In genomic region chr7:141063353-141063752, GRCm38 (mm10) we compare ENCODE assay signal across 32 mouse cellular contexts. TPM values are rescaled to one million over a fixed set of nuclear protein-coding genes. Genes with fewer than 3 reads are reported as not detected.
A peak's percentile ranks its signal among the peaks of the same experiment; 100 is the strongest.
DNase-seq lines count a peak whose midpoint lies in the region; ATAC-seq and TF ChIP-seq lines count a peak whose summit lies in the region.
"Had no signal": no experiment of that assay in that cellular context is flagged by ENCODE, and none has a peak within 500 bp of the region (broad histone marks: within the 10 kb centered on the region; RNA-seq: fewer than 3 reads in every experiment).

No protein-coding gene starts in this region.

- no peak overlapping the region for H3K4me2 ChIP-seq in intestine, embryonic 15.5 days (replicated peaks)
- H3K4me2 ChIP-seq in intestine, postnatal 0 days (replicated peaks; ENCODE audit: low read depth) = no peak overlapping the region
- H3K4me2 ChIP-seq: embryonic facial prominence, embryonic 13.5 days; forebrain, embryonic 15.5 days; heart, embryonic 11.5 days had no signal

- peaks cover 20% of the 10 kb centered on the region for H3K4me1 ChIP-seq in intestine, embryonic 15.5 days (replicated peaks)
- H3K4me1 ChIP-seq in intestine, postnatal 0 days (replicated peaks; ENCODE audit: control insufficient read depth, insufficient read depth, low read length) = peaks cover 6% of the 10 kb centered on the region; the same call in 1 of the 2 replicates
- H3K4me1 ChIP-seq in megakaryocyte, embryonic 14.5 days = peaks cover 88% of the 10 kb centered on the region

- WGBS in intestine, embryonic 15.5 days = 90% methylated on average over 3 of the region's 3 CpGs
- 84% methylated on average over 3 of the region's 3 CpGs for WGBS in intestine, postnatal 0 days

- H3K9ac ChIP-seq in intestine, embryonic 15.5 days = no peak overlapping the region
- no peak overlapping the region for H3K9ac ChIP-seq in intestine, postnatal 0 days (ENCODE audit: low read depth, low read length)
- H3K9ac ChIP-seq: embryonic facial prominence, embryonic 13.5 days; forebrain, embryonic 12.5 days had no signal

- no peak overlapping the region for H3K4me3 ChIP-seq in intestine, embryonic 15.5 days (replicated peaks)
- H3K4me3 ChIP-seq in intestine, postnatal 0 days (ENCODE audit: low read depth, low read length) = no peak overlapping the region
- peak overlapping the region; percentile 79 for H3K4me3 ChIP-seq in megakaryocyte, embryonic 14.5 days (replicated peaks)
- H3K4me3 ChIP-seq: embryonic facial prominence, embryonic 10.5 days; embryonic facial prominence, embryonic 13.5 days; erythroblast, embryonic 14.5 days; forebrain, embryonic 12.5 days had no signal

- TF ChIP-seq CTCF in intestine, postnatal 0 days (IDR thresholded peaks at IDR 0.05; ENCODE audit: low read depth) = no peak

- H3K27ac ChIP-seq in intestine, embryonic 15.5 days = 0 out of 2 replicates have a peak overlapping the region, but pooled peaks have one; percentile 28
- H3K27ac ChIP-seq in intestine, postnatal 0 days (ENCODE audit: low read depth, low read length) = no peak overlapping the region
- H3K27ac ChIP-seq: embryonic facial prominence, embryonic 10.5 days; embryonic facial prominence, embryonic 13.5 days; forebrain, embryonic 12.5 days; forebrain, embryonic 15.5 days; hindbrain, embryonic 14.5 days had no signal

- H3K27me3 ChIP-seq in intestine, embryonic 15.5 days (replicated peaks) = 0 out of 2 replicates have a peak, but pooled peaks cover under 1% of the 10 kb centered on the region
- peaks cover 8% of the 10 kb centered on the region; the same call in 1 of the 2 replicates for H3K27me3 ChIP-seq in intestine, postnatal 0 days (replicated peaks; ENCODE audit: control insufficient read depth, insufficient read depth, low read length)
- peaks cover 40% of the 10 kb centered on the region for H3K27me3 ChIP-seq in megakaryocyte, embryonic 14.5 days (replicated peaks)
- H3K27me3 ChIP-seq: embryonic facial prominence, embryonic 13.5 days; forebrain, embryonic 12.5 days; forebrain, embryonic 15.5 days had no signal

- no peaks in the 10 kb centered on the region for H3K9me3 ChIP-seq in intestine, embryonic 15.5 days
- no peaks in the 10 kb centered on the region for H3K9me3 ChIP-seq in intestine, postnatal 0 days (ENCODE audit: control insufficient read depth)
- no peaks in the 10 kb centered on the region for H3K9me3 ChIP-seq in megakaryocyte, embryonic 14.5 days
- H3K9me3 ChIP-seq: embryonic facial prominence, embryonic 10.5 days; embryonic facial prominence, embryonic 13.5 days; forebrain, embryonic 12.5 days; forebrain, embryonic 15.5 days had no signal

- 0 out of 2 replicates have a peak, but pooled peaks cover 2% of the 10 kb centered on the region for H3K36me3 ChIP-seq in intestine, embryonic 15.5 days
- 0 out of 2 replicates have a peak, but pooled peaks cover 4% of the 10 kb centered on the region for H3K36me3 ChIP-seq in intestine, postnatal 0 days (ENCODE audit: control insufficient read depth, insufficient read depth)
- no peaks in the 10 kb centered on the region for H3K36me3 ChIP-seq in megakaryocyte, embryonic 14.5 days (replicated peaks; ENCODE audit: low read length)

- no peak for ATAC-seq in intestine, embryonic 15.5 days
- ATAC-seq in intestine, postnatal 0 days = no peak
- ATAC-seq in megakaryocyte, adult 5-6 weeks (ENCODE audit: poor library complexity, severe bottlenecking) = no peak
- ATAC-seq: forebrain, embryonic 15.5 days; hindbrain, postnatal 0 days had no signal

- peak; percentile 57 for DNase-seq in brain, adult 2 months (ENCODE audit: low read depth, low spot score)
- no peak for DNase-seq in ovary, postnatal 14 days (ENCODE audit: low spot score)
- DNase-seq: adrenal gland, adult 8-10 months; adrenal gland, postnatal 25 days; cerebellum, postnatal 10 days; embryo, embryonic 11 days; gastrocnemius, postnatal 36 days had no signal

RNA-seq across cellular contexts. Expression of gene B4galnt4, which starts 2.4 kb away (rescaled TPM):
- polyA plus RNA-seq in intestine, embryonic 15.5 days (2015; fragmentation: Nextera tagmentation; extraction: Ambion mirVana) = 7.9 and 10.7 TPM in 2 replicates
- polyA plus RNA-seq in intestine, postnatal 0 days (2015; fragmentation: Nextera tagmentation; extraction: Ambion mirVana) = 1.9 and 2.9 TPM in 2 replicates
- polyA plus RNA-seq in megakaryocyte, embryonic 14.5 days (2012; ENCODE audit: insufficient read depth, low replicate concordance) = 11.5 and 17.3 TPM in 2 replicates
- 1.5 and 3.0 TPM in 2 replicates for total RNA-seq in megakaryocyte, adult 5-6 weeks (2015)
- total RNA-seq in megakaryocyte, adult 5-6 weeks (2017) = 1.7 and 2.5 TPM in 2 replicates
- total RNA-seq: heart, adult 8-10 months had no signal

RNA-seq across cellular contexts. Expression of gene Pkp3, which starts 14.7 kb away (rescaled TPM):
- 24.6 and 26.1 TPM in 2 replicates for polyA plus RNA-seq in intestine, embryonic 15.5 days (2015; fragmentation: Nextera tagmentation; extraction: Ambion mirVana)
- polyA plus RNA-seq in intestine, postnatal 0 days (2015; fragmentation: Nextera tagmentation; extraction: Ambion mirVana) = 35.3 and 38.6 TPM in 2 replicates
- 2.5 and 3.0 TPM in 2 replicates for polyA plus RNA-seq in megakaryocyte, embryonic 14.5 days (2012; ENCODE audit: insufficient read depth, low replicate concordance)
- total RNA-seq in megakaryocyte, adult 5-6 weeks (2015) = 6.7 and 9.7 TPM in 2 replicates
- total RNA-seq in megakaryocyte, adult 5-6 weeks (2017) = 3.8 and 6.1 TPM in 2 replicates
- total RNA-seq: gastrocnemius, adult 8-10 months had no signal
- polyA plus RNA-seq: forebrain, embryonic 15.5 days; hindbrain, embryonic 14.5 days had no signal

RNA-seq across cellular contexts. Expression of gene Gm17387, which starts 34.4 kb away (rescaled TPM):
- not detected in 2 replicates for polyA plus RNA-seq in intestine, embryonic 15.5 days (2015; fragmentation: Nextera tagmentation; extraction: Ambion mirVana)
- not detected in 2 replicates for polyA plus RNA-seq in intestine, postnatal 0 days (2015; fragmentation: Nextera tagmentation; extraction: Ambion mirVana)
- polyA plus RNA-seq in megakaryocyte, embryonic 14.5 days (2012; ENCODE audit: insufficient read depth, low replicate concordance) = not detected in 2 replicates
- total RNA-seq in megakaryocyte, adult 5-6 weeks (2015) = not detected in 2 replicates
- not detected in 2 replicates for total RNA-seq in megakaryocyte, adult 5-6 weeks (2017)
- total RNA-seq: adrenal gland, adult 8-10 months; adrenal gland, postnatal 25 days; ES-E14; gastrocnemius, adult 8-10 months; gastrocnemius, postnatal 36 days; granulocyte monocyte progenitor cell, adult 5-6 weeks; heart, adult 8-10 months; heart, postnatal 25 days; hematopoietic stem cell, adult 5-6 weeks; hindbrain, postnatal 0 days had no signal
- polyA plus RNA-seq: activated CD4-positive, CD25-positive, alpha-beta regulatory T cell, adult 4 months; C2C12; CD4-positive, CD25-positive, alpha-beta regulatory T cell, adult 4 months; cortical plate, adult 2 months; embryonic facial prominence, embryonic 10.5 days; embryonic facial prominence, embryonic 13.5 days; erythroblast, embryonic 14.5 days; forebrain, embryonic 12.5 days; forebrain, embryonic 15.5 days; heart, embryonic 11.5 days; heart, embryonic 14.5 days; heart, postnatal 0 days; hindbrain, embryonic 14.5 days; hindbrain, postnatal 0 days; inflammation-experienced regulatory T-cells, adult 6 months had no signal

RNA-seq across cellular contexts. Expression of gene Sigirr, which starts 37.0 kb away (rescaled TPM):
- polyA plus RNA-seq in intestine, embryonic 15.5 days (2015; fragmentation: Nextera tagmentation; extraction: Ambion mirVana) = 17.8 and 20.5 TPM in 2 replicates
- polyA plus RNA-seq in intestine, postnatal 0 days (2015; fragmentation: Nextera tagmentation; extraction: Ambion mirVana) = 42.1 and 43.2 TPM in 2 replicates
- 41.8 and 92.9 TPM in 2 replicates for polyA plus RNA-seq in megakaryocyte, embryonic 14.5 days (2012; ENCODE audit: insufficient read depth, low replicate concordance)
- 7.5 and 9.3 TPM in 2 replicates for total RNA-seq in megakaryocyte, adult 5-6 weeks (2015)
- total RNA-seq in megakaryocyte, adult 5-6 weeks (2017) = 7.7 and 8.2 TPM in 2 replicates

RNA-seq across cellular contexts. Expression of gene Ifitm6, which starts 45.6 kb away (rescaled TPM):
- polyA plus RNA-seq in intestine, embryonic 15.5 days (2015; fragmentation: Nextera tagmentation; extraction: Ambion mirVana) = 1.6 and 3.6 TPM in 2 replicates
- 0.93 and 1.0 TPM in 2 replicates for polyA plus RNA-seq in intestine, postnatal 0 days (2015; fragmentation: Nextera tagmentation; extraction: Ambion mirVana)
- 0.91 TPM in 1 of 2 replicates, not detected in the other for polyA plus RNA-seq in megakaryocyte, embryonic 14.5 days (2012; ENCODE audit: insufficient read depth, low replicate concordance)
- total RNA-seq in megakaryocyte, adult 5-6 weeks (2015) = 1,773 and 2,031 TPM in 2 replicates
- 1,518 and 1,657 TPM in 2 replicates for total RNA-seq in megakaryocyte, adult 5-6 weeks (2017)
- total RNA-seq: adrenal gland, postnatal 25 days; gastrocnemius, adult 8-10 months; gastrocnemius, postnatal 36 days had no signal
- polyA plus RNA-seq: CD4-positive, CD25-positive, alpha-beta regulatory T cell, adult 4 months; embryonic facial prominence, embryonic 10.5 days; erythroblast, embryonic 14.5 days; forebrain, embryonic 12.5 days; forebrain, embryonic 15.5 days had no signal
